Mouse (Mus musculus): ENCODE measurements around the gene Olfr102.

GRCm38 (mm10) chr17:37276573-37276972 is 40.3 kb downstream of the Olfr102 start:
- TF ChIP-seq CTCF (IDR thresholded peaks at IDR 0.05; ENCODE audit: borderline replicate concordance, extremely low read depth, insufficient read depth, insufficient read length) (no peak), POLR2A (IDR thresholded peaks at IDR 0.05; ENCODE audit: borderline replicate concordance, extremely low read depth, insufficient read depth, insufficient read length, poor library complexity, severe bottlenecking) (no peak)

Measured in brain, embryonic 14.5 days (tissue).